Mouse (Mus musculus) mammary gland, adult 2 months (tissue): Measurements from ENCODE around the gene Zfp646. TPM values are rescaled to one million over a fixed set of nuclear protein-coding genes. Genes with fewer than 3 reads are reported as not detected.

Experiments used
- polyA plus RNA-seq: library from polyadenylated mRNA; depleted of rRNA; stranded (reverse); fragments of >200 nt; gene quantifications from 2 replicates; pipeline ENCODE4 v1.2.3, GENCODE M21; 2012; ENCODE audit warnings: low replicate concordance; rRNA removed

Gene Zfp646
- 18.1 and 26.0 TPM in 2 replicates for polyA plus RNA-seq

DNA sequence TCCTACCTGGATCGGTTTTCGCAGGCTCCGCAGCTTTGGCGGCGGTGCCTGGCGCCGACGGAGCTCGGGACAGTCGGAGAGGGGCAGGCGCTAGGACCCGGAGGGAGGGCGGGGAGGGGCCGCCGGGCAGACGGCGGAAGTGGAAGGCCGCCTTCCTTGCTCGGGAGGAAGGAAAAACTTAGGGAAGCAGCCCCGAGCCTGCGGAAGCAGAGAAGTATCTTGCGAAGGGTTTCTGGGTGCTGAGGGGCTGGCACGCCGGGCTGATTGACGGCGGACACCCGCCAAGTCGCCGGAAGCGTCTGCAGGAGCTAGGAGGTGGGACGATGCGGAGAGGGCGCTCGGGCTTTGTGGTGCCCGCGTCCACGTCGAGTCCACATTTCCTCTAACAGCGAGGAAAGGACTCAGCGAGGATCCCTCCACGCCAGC lies at the start of gene Zfp646:
TSS of gene Zfp646 (plus strand) at position 181 of the 426 bp plus-strand sequence.

DNA sequence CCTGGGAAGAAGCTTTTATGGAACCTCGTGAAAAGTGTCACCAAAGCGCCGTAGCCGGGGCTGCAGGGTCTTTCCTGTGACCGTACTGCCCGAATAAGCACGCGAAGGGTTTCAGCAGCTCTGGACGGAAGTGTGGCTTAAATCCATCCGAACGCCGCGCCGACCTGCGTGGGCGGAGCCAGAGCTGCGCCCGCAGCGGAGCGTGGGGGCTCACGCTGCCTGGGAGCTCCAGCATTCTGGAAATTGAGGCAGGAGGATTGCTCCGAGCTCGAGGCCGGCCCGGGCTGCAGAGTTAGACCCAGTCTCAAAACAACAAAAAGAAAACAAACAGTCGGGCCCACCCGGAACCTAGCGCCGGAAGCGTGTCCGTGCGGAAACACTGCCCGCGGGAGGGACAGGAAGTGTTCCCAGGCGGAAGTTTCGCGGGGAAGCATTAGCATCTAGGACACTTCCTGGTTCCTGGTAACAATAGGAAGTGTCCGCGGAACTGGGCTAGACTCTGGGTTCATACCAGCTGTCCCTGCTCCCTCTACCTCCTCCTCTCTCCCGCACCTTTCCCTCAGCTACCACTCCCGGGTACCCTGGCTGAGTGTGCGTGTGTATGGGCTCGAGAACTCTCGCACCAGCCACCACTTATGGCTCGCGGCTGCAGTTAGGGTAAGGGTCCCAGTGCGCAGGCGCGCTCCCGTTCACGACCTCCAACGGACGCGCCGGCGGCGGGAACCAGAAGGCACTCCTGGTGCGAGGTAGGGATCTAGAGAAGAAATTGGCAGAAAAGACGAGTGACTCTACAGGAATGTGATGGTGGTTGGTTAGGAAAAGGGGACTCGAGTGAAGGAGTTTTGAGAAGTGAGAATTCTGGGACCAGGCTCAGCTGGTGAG lies 687 bp downstream of the Zfp646 start, which contains the start of gene Zfp668:
TSS of gene Zfp668 (minus strand) at position 362 of the 882 bp plus-strand sequence.

DNA sequence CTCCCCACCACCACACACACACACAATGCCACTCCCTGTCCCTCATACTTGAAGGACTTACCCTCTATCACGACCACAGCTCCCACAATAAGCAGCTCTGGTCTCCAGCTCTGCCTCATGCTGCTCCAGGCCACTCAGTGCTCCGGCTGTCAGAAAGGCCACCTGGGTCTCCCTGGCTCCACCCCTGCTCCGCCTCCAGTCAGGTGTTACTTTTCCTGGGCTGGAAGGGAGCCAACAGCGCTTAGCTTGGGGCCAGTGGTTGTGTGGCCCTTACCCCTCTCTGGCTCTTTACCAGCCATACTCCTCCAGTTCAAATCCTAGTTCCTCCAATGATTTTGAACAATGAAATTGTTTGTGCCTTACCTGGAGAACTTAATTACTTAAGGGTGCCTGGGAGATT lies 14.8 kb downstream of the Zfp646 start, which contains the start of gene Prss53:
TSS of gene Prss53 (minus strand) at position 173 of the 400 bp plus-strand sequence.

DNA sequence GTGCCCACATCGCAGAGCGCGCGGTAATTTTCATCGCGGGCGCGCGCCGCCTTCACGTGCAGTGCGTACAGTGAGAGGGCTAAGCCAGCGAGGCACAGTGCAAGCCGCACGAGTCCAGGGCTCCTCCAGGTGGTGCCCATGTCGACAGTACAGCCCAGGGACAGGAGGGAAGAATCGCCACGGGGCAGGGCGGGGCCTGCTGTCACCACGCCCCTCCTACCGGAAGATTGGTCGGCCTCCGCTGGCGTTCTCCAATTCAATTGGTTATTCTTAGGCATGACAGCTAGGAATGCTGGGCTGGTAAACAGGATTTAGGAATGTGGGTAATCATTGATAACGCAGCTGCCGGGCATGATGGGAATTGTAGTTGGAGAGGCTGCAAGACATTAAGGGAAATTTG lies 19.4 kb downstream of the Zfp646 start, which contains the start of the genes Gm21974 and Vkorc1:
TSS of gene Gm21974 (minus strand) at position 13 of the 400 bp plus-strand sequence.
TSS of gene Vkorc1 (minus strand) at position 176 of the 400 bp plus-strand sequence.

DNA sequence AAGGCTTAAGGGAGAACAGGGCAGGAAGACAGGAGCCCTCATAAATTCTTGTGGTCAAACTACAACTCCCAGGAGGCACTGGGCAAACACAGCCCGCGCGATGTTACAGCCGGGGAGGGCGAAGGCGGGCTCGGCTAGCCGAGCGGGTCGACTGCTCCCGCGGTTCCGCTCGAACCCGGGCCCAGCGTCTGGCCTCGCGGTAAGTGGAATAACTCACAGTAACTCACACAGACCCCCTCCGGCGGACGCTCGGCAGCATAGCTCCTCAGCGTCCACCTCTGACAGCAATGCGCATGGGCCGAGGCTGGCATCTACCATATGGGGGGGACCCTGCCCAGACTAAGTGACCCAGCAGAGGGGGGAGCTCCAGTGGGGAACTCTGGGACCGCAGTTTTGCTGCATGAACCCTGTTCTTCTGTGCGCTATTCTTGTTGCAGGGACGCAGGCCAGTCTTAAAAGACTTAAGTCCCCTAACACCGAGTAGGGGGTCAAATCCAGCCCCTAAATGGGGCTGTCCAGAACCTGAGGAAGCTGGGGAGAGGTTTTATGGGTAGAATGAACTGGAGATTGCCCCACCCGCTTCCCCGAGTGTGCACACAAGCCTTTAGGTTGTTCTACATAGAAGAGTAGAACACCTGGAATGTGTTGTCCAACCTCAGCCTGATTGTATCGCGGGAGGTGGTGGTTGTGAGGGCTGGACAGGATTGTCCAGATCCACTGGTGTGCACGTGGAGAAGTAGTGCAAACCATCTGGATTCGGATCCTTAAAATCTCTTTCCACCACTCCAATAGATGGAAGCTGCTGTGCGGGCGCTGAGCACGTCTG lies 28.2 kb downstream of the Zfp646 start, which contains the start of gene Bckdk:
TSS of gene Bckdk (plus strand) at position 112 of the 826 bp plus-strand sequence.

DNA sequence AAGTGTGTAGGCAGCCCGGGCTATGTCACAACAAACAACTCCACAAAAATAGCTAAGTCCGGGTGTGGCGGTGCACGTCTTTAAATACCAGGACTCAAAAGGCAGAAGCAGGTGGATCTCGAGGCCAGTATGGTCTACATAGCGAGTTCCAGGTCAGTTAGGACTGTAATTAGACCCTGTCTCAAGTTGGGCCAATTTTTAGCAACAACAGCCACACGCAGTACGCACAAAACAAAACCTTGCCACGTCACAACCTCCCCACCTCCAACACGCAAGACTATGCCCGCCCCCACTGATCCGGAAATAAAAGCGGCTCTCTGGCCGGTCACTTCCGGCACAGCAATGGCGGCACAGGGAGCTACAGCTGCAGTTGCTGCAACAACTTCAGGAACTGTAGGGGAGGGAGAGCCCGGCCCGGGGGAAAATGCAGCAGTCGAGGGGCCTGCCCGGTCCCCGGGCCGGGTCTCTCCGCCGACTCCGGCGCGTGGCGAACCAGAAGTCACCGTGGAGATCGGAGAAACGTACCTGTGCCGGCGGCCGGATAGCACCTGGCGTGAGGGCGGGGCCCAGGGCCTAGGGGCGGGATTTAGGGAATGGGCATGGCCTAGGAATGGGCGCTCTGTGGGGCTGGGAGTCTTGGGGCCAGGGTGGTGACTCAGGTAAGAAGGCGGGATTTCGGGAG lies 36.3 kb downstream of the Zfp646 start, which contains the start of gene Kat8:
TSS of gene Kat8 (plus strand) at position 327 of the 682 bp plus-strand sequence.

DNA sequence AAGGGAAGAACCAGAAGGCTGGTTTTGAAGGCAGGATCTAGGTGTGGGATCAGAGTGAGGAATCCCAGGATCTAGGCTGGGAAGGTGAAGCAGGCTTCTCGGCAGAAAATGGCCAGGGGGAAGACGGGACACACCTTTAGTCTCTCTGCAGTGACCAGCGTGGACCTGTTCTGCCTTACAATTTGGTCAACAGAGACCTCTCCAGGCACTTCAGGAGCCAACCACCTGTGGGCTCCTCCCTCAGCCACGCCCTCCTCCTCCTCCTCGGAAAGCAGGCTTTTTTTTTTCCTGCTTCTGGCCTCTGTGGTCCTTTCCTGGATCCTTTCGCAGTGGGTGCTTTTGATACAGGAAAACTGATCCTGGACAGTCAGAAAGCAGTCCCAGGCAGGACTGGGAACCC lies 53.9 kb downstream of the Zfp646 start, which contains the start of gene Prss8:
TSS of gene Prss8 (minus strand) at position 182 of the 400 bp plus-strand sequence.

Other genes with a start within 250 kb of the Zfp646 start
- gene Bcl7c, start 167.3 kb upstream of the Zfp646 start, polyA plus RNA-seq = 14.7 and 42.1 TPM in 2 replicates
- 27.0 and 30.5 TPM in 2 replicates for gene Ctf1, start 163.5 kb upstream of the Zfp646 start, polyA plus RNA-seq
- not detected in 2 replicates for gene Ctf2, start 144.1 kb upstream of the Zfp646 start, polyA plus RNA-seq
- 21.7 and 47.3 TPM in 2 replicates for gene Fbxl19, start 131.7 kb upstream of the Zfp646 start, polyA plus RNA-seq
- 59.8 and 66.6 TPM in 2 replicates for gene Orai3, start 106.4 kb upstream of the Zfp646 start, polyA plus RNA-seq
- 9.4 and 14.6 TPM in 2 replicates for gene Setd1a, start 99.6 kb upstream of the Zfp646 start, polyA plus RNA-seq
- gene Gm49388, start 90.6 kb upstream of the Zfp646 start, polyA plus RNA-seq = not detected in 2 replicates
- gene Hsd3b7, start 75.6 kb upstream of the Zfp646 start, polyA plus RNA-seq = 113 and 134 TPM in 2 replicates
- gene Stx4a, start 51.9 kb upstream of the Zfp646 start, polyA plus RNA-seq = 76.6 and 81.0 TPM in 2 replicates
- 18.3 and 29.9 TPM in 2 replicates for gene Stx1b, start 51.7 kb upstream of the Zfp646 start, polyA plus RNA-seq
- gene Zfp668, start 607 bp downstream of the Zfp646 start, polyA plus RNA-seq = 5.9 and 11.9 TPM in 2 replicates
- 4.5 and 6.8 TPM in 2 replicates for gene Prss53, start 14.7 kb downstream of the Zfp646 start, polyA plus RNA-seq
- gene Gm21974, start 19.2 kb downstream of the Zfp646 start, polyA plus RNA-seq = not detected in 2 replicates
- gene Vkorc1, start 19.4 kb downstream of the Zfp646 start, polyA plus RNA-seq = 248 and 313 TPM in 2 replicates
- 125 and 251 TPM in 2 replicates for gene Bckdk, start 27.9 kb downstream of the Zfp646 start, polyA plus RNA-seq
- 13.4 and 25.0 TPM in 2 replicates for gene Kat8, start 36.3 kb downstream of the Zfp646 start, polyA plus RNA-seq
- 27.2 and 27.4 TPM in 2 replicates for gene Prss8, start 53.9 kb downstream of the Zfp646 start, polyA plus RNA-seq
- gene Prss36, start 70.5 kb downstream of the Zfp646 start, polyA plus RNA-seq = 31.6 and 38.5 TPM in 2 replicates
- gene Fus, start 91.2 kb downstream of the Zfp646 start, polyA plus RNA-seq = 234 and 274 TPM in 2 replicates
- gene Pycard, start 117.6 kb downstream of the Zfp646 start, polyA plus RNA-seq = 66.4 and 86.7 TPM in 2 replicates
- gene Trim72, start 127.7 kb downstream of the Zfp646 start, polyA plus RNA-seq = 0.69 and 38.4 TPM in 2 replicates
- 36.0 and 38.8 TPM in 2 replicates for gene Itgam, start 186.4 kb downstream of the Zfp646 start, polyA plus RNA-seq
- 0.11 and 0.47 TPM in 2 replicates for gene Gm49368, start 186.5 kb downstream of the Zfp646 start, polyA plus RNA-seq